Mouse (Mus musculus) embryonic fibroblast, embryonic 13.5 days (primary cell): Measurements from ENCODE around the gene Zfp300. TPM values are rescaled to one million over a fixed set of nuclear protein-coding genes. Genes with fewer than 3 reads are reported as not detected.

Source experiments
- H3K27ac ChIP-seq: 2 replicates; pipeline ENCODE4 v1.5.1; 2012; ENCODE audit warnings: low read length, control low read depth, inconsistent platforms; ENCODE audit not compliant: insufficient read depth
- H3K4me1 ChIP-seq: 2 replicates; pipeline ENCODE4 v1.6.1; 2011; ENCODE audit warnings: low read length; ENCODE audit not compliant: control insufficient read depth, insufficient read depth
- H3K4me3 ChIP-seq: 2 replicates; pipeline ENCODE4 v1.5.1; 2011; ENCODE audit warnings: mild to moderate bottlenecking, control low read depth, low read length; ENCODE audit not compliant: insufficient read depth
- CTCF ChIP-seq: IDR thresholded peaks from 2 replicates; pipeline ENCODE4 v1.5.1; 2011; ENCODE audit warnings: mild to moderate bottlenecking, control low read depth, low read length, moderate library complexity, borderline replicate concordance; ENCODE audit not compliant: insufficient read depth
- POLR2A ChIP-seq: IDR thresholded peaks from 2 replicates; pipeline ENCODE4 v1.6.1; 2011; ENCODE audit warnings: low read depth, mild to moderate bottlenecking, control low read depth, low read length, moderate library complexity
- polyA plus RNA-seq: library from polyadenylated mRNA; stranded (reverse); fragments of >200 nt; gene quantifications from 2 replicates; pipeline ENCODE4 v1.2.4, GENCODE M21; 2011; ENCODE audit warnings: low read depth; ENCODE audit not compliant: missing spikeins, insufficient read length

Zfp300 gene
- 1.3 and 1.6 TPM in 2 replicates for polyA plus RNA-seq

GRCm38 (mm10) chrX:21088983-21089866 lies at the start of gene Zfp300:
TSS of gene Zfp300 (minus strand) at chrX:21089527.
- peak; percentile 21 for TF ChIP-seq POLR2A
- TF ChIP-seq CTCF = no peak
- H3K4me3 ChIP-seq = peak within 1 kb of the TSS; percentile 70

DNA sequence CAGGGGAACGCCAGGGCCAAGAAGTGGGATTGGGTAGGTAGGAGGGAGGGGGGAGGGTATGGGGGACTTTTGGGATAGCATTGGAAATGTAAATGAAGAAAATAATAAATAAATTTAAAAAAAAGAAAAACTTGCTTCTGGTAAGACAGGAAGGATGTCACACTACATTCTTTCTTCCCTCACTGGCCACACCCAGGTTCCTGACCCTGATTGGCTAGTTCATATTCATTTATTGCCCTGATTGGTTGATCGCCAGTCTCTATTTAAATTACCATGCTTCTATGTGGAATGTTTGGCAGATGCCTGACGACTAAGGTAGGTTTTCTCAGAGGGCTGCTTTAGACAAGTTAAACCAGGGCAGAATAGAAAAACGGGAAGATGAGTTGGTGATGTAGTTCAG lies 26.2 kb upstream of the Zfp300 start, which contains the start of gene Ssxa1:
TSS of gene Ssxa1 (plus strand) at position 301 of the 400 bp plus-strand sequence.
- Histone ChIP-seq H3K4me1 (no peaks in the 10 kb centered on the region), H3K27ac (no peak within 1 kb of the TSS), H3K4me3 (no peak within 1 kb of the TSS)
- no peak for TF ChIP-seq POLR2A
- no peak for TF ChIP-seq CTCF

More at GRCm38 (mm10) chrX:21088983-21089866, at the start of gene Zfp300:
- no peaks in the 10 kb centered on the region for H3K4me1 ChIP-seq
- H3K27ac ChIP-seq = peak within 1 kb of the TSS; percentile 98

DNA sequence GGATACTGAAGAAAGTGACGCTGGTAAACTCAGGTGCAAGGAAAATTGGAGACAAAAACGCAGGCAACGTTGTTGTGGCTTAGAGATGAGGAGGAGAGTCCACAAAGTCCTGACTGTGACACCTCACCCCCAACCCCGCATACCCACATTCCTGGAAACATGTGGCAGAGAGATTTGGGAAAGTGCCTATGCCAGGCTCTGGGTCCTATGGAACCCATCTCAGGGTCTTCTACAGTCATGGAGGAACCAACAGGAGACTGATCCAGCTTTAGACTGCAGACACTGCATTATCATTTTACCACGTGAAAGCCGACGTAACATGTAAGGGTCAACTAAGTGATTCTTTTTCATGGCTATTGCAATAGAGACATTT lies 526 bp upstream of the Zfp300 start:
- peak overlapping the region; percentile 70 for H3K4me3 ChIP-seq
- peak overlapping the region; percentile 98 for H3K27ac ChIP-seq
- H3K4me1 ChIP-seq = no peaks in the 10 kb centered on the region
- TF ChIP-seq CTCF (no peak), POLR2A (peak; percentile 44; the same call in 1 of the 2 replicates)

DNA sequence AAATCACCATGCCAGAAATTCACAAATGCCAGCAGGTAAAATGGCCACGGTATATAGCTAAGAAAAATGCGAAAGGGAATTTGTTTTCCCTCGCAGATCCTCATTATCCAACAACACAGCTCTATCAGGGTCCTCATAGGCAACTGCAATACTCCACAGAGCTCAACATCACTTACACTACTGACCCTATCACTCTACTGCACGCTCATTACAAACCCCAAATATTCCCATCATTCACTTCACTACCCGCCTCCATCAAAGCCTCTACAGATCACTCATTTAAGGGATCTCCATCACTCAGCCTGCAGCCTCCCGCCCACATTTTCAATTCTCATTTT lies 713 bp downstream of the Zfp300 start:
- Histone ChIP-seq H3K27ac (peak overlapping the region; percentile 98), H3K4me3 (peak overlapping the region; percentile 70), H3K4me1 (no peaks in the 10 kb centered on the region)
- TF ChIP-seq POLR2A (no peak), CTCF (no peak)

- H3K4me3 ChIP-seq = no peak within 1 kb of the TSS
- TF ChIP-seq CTCF = no peak
- TF ChIP-seq POLR2A = no peak
- H3K27ac ChIP-seq = no peak within 1 kb of the TSS
- H3K4me1 ChIP-seq = no peaks in the 10 kb centered on the region
Measured at GRCm38 (mm10) chrX:21068106-21068505, 21.2 kb downstream of the Zfp300 start, which contains the start of gene Spaca5. TSS of gene Spaca5 (plus strand) at chrX:21068406.

DNA sequence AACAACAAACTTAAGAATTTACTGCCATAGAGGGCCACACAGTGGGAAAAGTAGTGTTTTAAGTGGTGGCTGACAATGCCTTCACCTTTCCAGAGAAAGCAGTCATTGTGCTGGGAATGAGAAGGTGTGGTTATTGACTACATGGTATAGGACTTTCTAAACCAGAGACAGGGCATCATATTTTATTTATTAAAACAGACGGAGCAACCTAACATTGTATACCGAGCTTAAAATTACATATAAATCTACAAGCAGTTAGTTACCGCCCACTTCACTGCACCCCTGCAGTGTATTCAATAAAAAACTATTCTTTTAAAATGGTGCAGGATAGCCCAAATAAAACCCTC lies 26.8 kb downstream of the Zfp300 start:
- Histone ChIP-seq H3K27ac (no peak overlapping the region), H3K4me3 (no peak overlapping the region), H3K4me1 (no peaks in the 10 kb centered on the region)
- TF ChIP-seq CTCF (no peak), POLR2A (no peak)

GRCm38 (mm10) chrX:21061866-21062543 lies 27.3 kb downstream of the Zfp300 start, which contains the start of gene Zfp182:
TSS of gene Zfp182 (minus strand) at chrX:21062316.
- Histone ChIP-seq H3K4me1 (no peaks in the 10 kb centered on the region), H3K27ac (no peak within 1 kb of the TSS), H3K4me3 (peak within 1 kb of the TSS; percentile 71)
- TF ChIP-seq POLR2A = peak; percentile 65
- TF ChIP-seq CTCF = no peak

GRCm38 (mm10) chrX:21061460-21061859 lies 27.9 kb downstream of the Zfp300 start:
- peak overlapping the region; percentile 71 for H3K4me3 ChIP-seq
- H3K4me1 ChIP-seq = no peaks in the 10 kb centered on the region
- no peak overlapping the region for H3K27ac ChIP-seq
- TF ChIP-seq CTCF (no peak), POLR2A (no peak)

Other genes starting within 250 kb of the Zfp300 start
- gene Timp1, start 219.4 kb downstream of the Zfp300 start, polyA plus RNA-seq = 739 and 1,331 TPM in 2 replicates
- 2.0 and 4.4 TPM in 2 replicates for gene Syn1, start 168.5 kb downstream of the Zfp300 start, polyA plus RNA-seq
- gene Cfp, start 158.0 kb downstream of the Zfp300 start, polyA plus RNA-seq = 3.5 and 5.1 TPM in 2 replicates
- gene Elk1, start 138.9 kb downstream of the Zfp300 start, polyA plus RNA-seq = 20.7 and 23.9 TPM in 2 replicates
- gene Uxt, start 127.5 kb downstream of the Zfp300 start, polyA plus RNA-seq = 27.6 and 29.6 TPM in 2 replicates
- gene Zfp182, start 27.2 kb downstream of the Zfp300 start, polyA plus RNA-seq = 9.7 and 14.0 TPM in 2 replicates
- not detected in 2 replicates for gene Spaca5, start 21.1 kb downstream of the Zfp300 start, polyA plus RNA-seq
- gene Ssxa1, start 26.3 kb upstream of the Zfp300 start, polyA plus RNA-seq = not detected in 2 replicates
- gene Gm21876, start 86.1 kb upstream of the Zfp300 start, polyA plus RNA-seq = not detected in 2 replicates